Mouse (Mus musculus) midbrain, embryonic 15.5 days (tissue): Measurements from ENCODE around the gene Slc16a12. TPM values are rescaled to one million over a fixed set of nuclear protein-coding genes. Genes with fewer than 3 reads are reported as not detected.

Source experiments
- ATAC-seq: fragments of 200-750 bp; cut with Nextera tagmentation; replicated peaks from 2 replicates; pipeline ENCODE4 v1.8.0; 2017; ENCODE audit warnings: moderate TSS enrichment
- H3K27ac ChIP-seq: fragments of 300-500 bp; sonication (generic); 2 replicates; pipeline ENCODE4 v1.5.1; 2015; ENCODE audit warnings: mild to moderate bottlenecking, inconsistent platforms
- H3K27me3 ChIP-seq: fragments of 300-500 bp; sonication (generic); replicated peaks from 2 replicates; pipeline ENCODE4 v1.6.1; 2015; ENCODE audit warnings: inconsistent platforms
- H3K36me3 ChIP-seq: fragments of 300-500 bp; sonication (generic); replicated peaks from 2 replicates; pipeline ENCODE4 v1.6.1; 2015; ENCODE audit warnings: inconsistent platforms
- H3K4me1 ChIP-seq: fragments of 300-500 bp; sonication (generic); 2 replicates; pipeline ENCODE4 v1.6.1; 2015; ENCODE audit warnings: inconsistent platforms
- H3K4me2 ChIP-seq: fragments of 300-500 bp; sonication (generic); 2 replicates; pipeline ENCODE4 v1.6.1; 2015; ENCODE audit warnings: inconsistent platforms, mild to moderate bottlenecking, moderate library complexity
- H3K4me3 ChIP-seq: fragments of 300-500 bp; sonication (generic); 2 replicates; pipeline ENCODE4 v1.5.1; 2015; ENCODE audit warnings: mild to moderate bottlenecking, inconsistent platforms
- H3K9ac ChIP-seq: fragments of 300-500 bp; sonication (generic); 2 replicates; pipeline ENCODE4 v1.6.1; 2015; ENCODE audit warnings: mild to moderate bottlenecking, inconsistent platforms
- H3K9me3 ChIP-seq: fragments of 300-500 bp; sonication (generic); 2 replicates; pipeline ENCODE4 v1.6.1; 2016; ENCODE audit warnings: inconsistent platforms
- WGBS: fragments of 180-500 bp; shearing (Covaris S2); methylation state at CpG from one replicate; pipeline ENCODE4 v1.1.7; 2015; ENCODE audit warnings: mixed read lengths; 5-methylcytosine and 5-hydroxymethylcytosine counted together
- polyA plus RNA-seq: library from polyadenylated mRNA; unstranded; fragments of >200 nt; fragmentation: Nextera tagmentation; extraction: Ambion mirVana; gene quantifications from 2 replicates; pipeline ENCODE4 v1.2.1, GENCODE M21; 2015

The Slc16a12 gene
- 3.5 and 3.8 TPM in 2 replicates for polyA plus RNA-seq

- Histone ChIP-seq H3K4me3 (peak within 1 kb of the TSS; percentile 52), H3K9me3 (no peaks in the 10 kb centered on the region), H3K27me3 (peaks cover 12% of the 10 kb centered on the region; the same call in 1 of the 2 replicates), H3K4me2 (peak within 1 kb of the TSS; percentile 97), H3K4me1 (peaks cover 12% of the 10 kb centered on the region), H3K9ac (peak within 1 kb of the TSS; percentile 42), H3K36me3 (no peaks in the 10 kb centered on the region), H3K27ac (no peak within 1 kb of the TSS)
- 1% methylated on average over 60 of the region's 61 CpGs for WGBS
- peak; percentile 89 for ATAC-seq
Observed at GRCm38 (mm10) chr19:34746688-34747504, at the start of gene Slc16a12. Slc16a12 (minus strand) TSS chr19:34747289.

DNA sequence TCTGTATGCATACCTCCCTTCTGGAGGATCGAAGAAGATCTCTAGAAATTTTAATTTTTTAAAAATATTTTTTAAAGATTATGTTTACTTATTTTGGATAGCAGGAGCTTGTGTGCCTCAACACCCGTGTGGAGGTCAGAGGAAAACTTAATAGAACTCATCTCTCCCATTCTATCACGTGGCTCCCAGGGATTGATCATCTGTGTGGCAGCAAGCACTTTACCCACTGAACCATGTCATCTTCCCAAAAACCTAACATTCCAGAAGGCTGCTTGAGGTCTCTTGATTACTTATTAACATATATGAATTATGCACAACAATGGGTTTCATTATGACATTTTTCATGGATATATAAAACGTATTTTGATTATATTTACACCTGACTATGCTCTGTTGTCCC, 49.3 kb upstream of the Slc16a12 start:
- no peak for ATAC-seq
- H3K4me2 ChIP-seq, result no peak overlapping the region
- H3K4me3 ChIP-seq, result no peak overlapping the region
- no peaks in the 10 kb centered on the region for H3K9me3 ChIP-seq
- H3K9ac ChIP-seq, result no peak overlapping the region
- no peaks in the 10 kb centered on the region for H3K4me1 ChIP-seq
- no peaks in the 10 kb centered on the region for H3K27me3 ChIP-seq
- WGBS, result 79% methylated on average over 4 of the region's 4 CpGs
- H3K27ac ChIP-seq, result no peak overlapping the region
- H3K36me3 ChIP-seq, result no peaks in the 10 kb centered on the region

DNA sequence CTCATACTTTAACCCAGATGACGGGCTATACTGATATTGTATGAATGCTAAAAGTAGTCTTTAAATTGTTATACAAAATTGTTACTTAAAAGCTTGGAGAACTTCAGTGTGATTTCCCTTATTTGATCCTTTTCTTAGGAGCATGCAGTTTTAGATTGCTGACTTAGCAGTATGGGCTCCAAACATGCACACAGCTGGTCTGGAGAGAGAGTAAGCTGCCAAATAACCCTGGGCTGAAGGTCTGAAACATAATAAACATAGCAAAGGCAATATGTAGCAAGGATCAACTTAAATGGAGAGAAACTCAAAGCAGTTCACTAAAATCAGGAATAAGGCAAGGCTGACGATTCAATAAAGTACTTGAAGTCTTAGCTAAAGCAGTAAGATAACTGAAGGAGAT, 35.4 kb upstream of the Slc16a12 start:
- H3K27me3 ChIP-seq, result no peaks in the 10 kb centered on the region
- H3K4me2 ChIP-seq, result no peak overlapping the region
- no peaks in the 10 kb centered on the region for H3K9me3 ChIP-seq
- H3K27ac ChIP-seq, result no peak overlapping the region
- WGBS, result 91% methylated on average over 2 of the region's 2 CpGs
- no peak for ATAC-seq
- H3K9ac ChIP-seq, result no peak overlapping the region
- no peaks in the 10 kb centered on the region for H3K4me1 ChIP-seq
- no peak overlapping the region for H3K4me3 ChIP-seq
- H3K36me3 ChIP-seq, result no peaks in the 10 kb centered on the region

DNA sequence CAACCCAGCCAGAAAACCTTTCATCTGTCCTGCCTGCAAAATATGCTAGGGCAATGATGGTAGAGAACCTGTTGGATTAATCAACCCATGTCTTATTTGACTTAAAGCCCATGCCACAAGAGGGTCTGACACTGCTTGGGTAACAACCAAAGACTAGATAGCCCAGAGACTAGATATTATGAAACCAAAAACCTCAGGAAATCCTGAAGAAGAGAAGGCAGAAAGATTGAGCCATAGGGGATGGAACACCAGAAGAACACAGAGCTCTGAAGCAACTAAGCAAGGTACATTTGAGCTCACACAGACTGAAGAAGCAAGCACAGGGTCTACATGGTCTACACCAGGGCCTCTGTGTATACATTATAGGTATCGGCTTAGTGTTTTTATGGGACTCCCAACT, 31.9 kb upstream of the Slc16a12 start:
- H3K4me2 ChIP-seq, result no peak overlapping the region

DNA sequence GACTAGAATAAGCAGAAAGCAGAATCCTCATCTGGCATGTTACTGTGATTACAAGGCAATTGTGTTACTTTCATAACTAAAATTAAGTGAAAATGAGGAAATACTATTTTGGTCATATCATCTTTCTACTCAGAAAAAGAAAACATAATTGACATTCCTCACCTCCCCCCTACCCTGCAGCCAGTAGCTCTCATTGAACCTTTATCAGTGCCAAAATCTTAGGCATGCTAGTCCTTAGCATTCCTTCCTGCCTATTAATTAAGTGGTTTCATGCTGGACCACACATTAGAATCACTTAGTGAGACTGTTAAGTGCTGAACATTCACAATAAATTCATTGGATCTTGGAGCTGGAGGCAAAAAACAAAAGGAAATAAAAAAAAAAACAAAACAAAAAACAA, 31.0 kb upstream of the Slc16a12 start:
- Histone ChIP-seq H3K9me3 (no peaks in the 10 kb centered on the region), H3K9ac (no peak overlapping the region), H3K4me2 (no peak overlapping the region), H3K4me3 (no peak overlapping the region), H3K27me3 (no peaks in the 10 kb centered on the region), H3K36me3 (no peaks in the 10 kb centered on the region), H3K27ac (no peak overlapping the region), H3K4me1 (no peaks in the 10 kb centered on the region)
- ATAC-seq, result no peak

More for the DNA sequence above, 31.9 kb upstream of the Slc16a12 start:
- no peaks in the 10 kb centered on the region for H3K36me3 ChIP-seq
- no peaks in the 10 kb centered on the region for H3K27me3 ChIP-seq
- 97% methylated on average over 1 of the region's 1 CpGs for WGBS
- no peak overlapping the region for H3K9ac ChIP-seq
- H3K27ac ChIP-seq, result no peak overlapping the region
- H3K4me3 ChIP-seq, result no peak overlapping the region
- H3K9me3 ChIP-seq, result no peaks in the 10 kb centered on the region
- ATAC-seq, result no peak
- H3K4me1 ChIP-seq, result no peaks in the 10 kb centered on the region

DNA sequence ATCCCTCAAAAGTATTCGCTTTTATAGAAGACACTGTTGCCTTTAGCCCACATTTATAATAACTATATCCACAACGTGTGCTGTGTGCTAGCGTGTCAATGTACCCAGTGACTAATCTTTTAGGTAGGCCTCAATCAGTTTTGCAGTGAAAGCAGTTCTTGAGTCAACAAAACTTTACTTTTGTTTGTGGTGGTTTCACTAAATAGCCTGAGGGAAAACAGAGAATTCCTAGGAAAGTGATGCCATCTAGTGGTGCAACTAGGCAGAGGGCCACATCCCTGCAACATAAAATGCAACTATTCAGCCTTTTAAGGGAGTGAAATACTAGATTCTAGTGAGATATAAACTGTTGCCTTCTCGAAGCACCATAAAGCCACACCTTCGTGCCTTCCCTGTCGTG, 25.7 kb upstream of the Slc16a12 start:
- no peak overlapping the region for H3K4me2 ChIP-seq
- H3K4me3 ChIP-seq, result no peak overlapping the region
- no peaks in the 10 kb centered on the region for H3K9me3 ChIP-seq
- H3K9ac ChIP-seq, result no peak overlapping the region
- WGBS, result 29% methylated on average over 6 of the region's 6 CpGs
- H3K27me3 ChIP-seq, result no peaks in the 10 kb centered on the region
- H3K36me3 ChIP-seq, result no peaks in the 10 kb centered on the region
- H3K4me1 ChIP-seq, result no peaks in the 10 kb centered on the region
- H3K27ac ChIP-seq, result no peak overlapping the region
- no peak for ATAC-seq

DNA sequence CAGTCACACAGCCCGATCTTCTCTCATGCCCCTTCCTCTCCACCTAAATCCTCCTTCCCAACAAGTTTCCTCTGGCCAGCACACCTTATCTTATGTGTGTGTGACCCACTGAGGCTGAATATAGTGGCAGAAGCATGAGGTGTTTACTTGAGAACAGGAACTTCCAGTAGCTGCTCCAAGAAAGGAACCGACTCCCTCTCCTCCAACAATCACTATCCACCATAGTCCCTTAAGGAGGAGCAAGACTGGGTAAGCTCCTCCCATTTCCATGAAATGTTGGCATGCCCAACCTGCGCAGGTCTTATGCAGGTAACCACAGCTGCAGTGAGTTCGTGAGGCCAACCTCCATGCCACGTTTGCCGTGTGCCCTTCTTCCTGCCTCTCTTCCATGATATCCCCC, 23.7 kb upstream of the Slc16a12 start:
- WGBS, result 88% methylated on average over 6 of the region's 6 CpGs
- Histone ChIP-seq H3K36me3 (no peaks in the 10 kb centered on the region), H3K9me3 (no peaks in the 10 kb centered on the region), H3K9ac (no peak overlapping the region), H3K4me3 (no peak overlapping the region), H3K27ac (no peak overlapping the region), H3K4me2 (no peak overlapping the region), H3K4me1 (no peaks in the 10 kb centered on the region), H3K27me3 (no peaks in the 10 kb centered on the region)
- no peak for ATAC-seq

- Histone ChIP-seq H3K9ac (no peak overlapping the region), H3K9me3 (no peaks in the 10 kb centered on the region), H3K27me3 (no peaks in the 10 kb centered on the region), H3K4me3 (no peak overlapping the region), H3K27ac (no peak overlapping the region), H3K4me1 (no peaks in the 10 kb centered on the region), H3K4me2 (no peak overlapping the region), H3K36me3 (no peaks in the 10 kb centered on the region)
- ATAC-seq, result no peak
- WGBS, result 96% methylated on average over 1 of the region's 1 CpGs
Observed at GRCm38 (mm10) chr19:34758754-34759153, 11.7 kb upstream of the Slc16a12 start.

DNA sequence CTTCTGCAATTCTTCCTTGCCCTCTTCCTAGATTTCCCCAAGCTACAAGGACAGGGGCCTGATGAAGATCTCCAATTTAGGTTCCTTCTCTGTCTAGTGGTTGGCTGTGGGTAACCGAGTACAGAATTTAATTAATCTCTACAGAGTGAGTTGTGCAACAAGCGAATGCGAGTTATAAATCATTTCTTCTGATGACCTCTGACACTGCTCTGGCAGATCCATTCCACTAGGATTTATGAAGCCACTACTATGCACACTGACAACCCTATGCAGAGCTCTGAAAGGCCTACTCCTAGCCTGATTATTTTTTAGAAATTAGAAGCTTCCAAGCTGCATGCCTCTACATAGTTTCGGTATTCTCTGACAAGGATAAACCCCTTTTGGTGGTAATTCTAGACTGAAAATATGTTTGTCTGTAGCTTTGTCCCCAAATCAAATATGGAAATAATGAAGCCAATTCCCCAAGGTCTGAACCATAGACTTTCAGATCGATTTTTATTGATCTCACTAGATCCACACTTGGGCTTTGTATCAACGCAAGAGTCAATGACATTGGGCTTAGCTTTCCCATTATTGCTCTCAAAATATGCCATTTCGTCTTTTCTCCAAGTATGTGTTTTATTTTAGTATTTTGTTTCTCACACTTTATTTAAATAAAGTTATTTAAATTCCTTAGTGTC, 9.6 kb upstream of the Slc16a12 start:
- no peak for ATAC-seq
- Histone ChIP-seq H3K36me3 (no peaks in the 10 kb centered on the region), H3K4me1 (no peaks in the 10 kb centered on the region), H3K4me2 (no peak overlapping the region), H3K27ac (no peak overlapping the region), H3K4me3 (no peak overlapping the region), H3K27me3 (no peaks in the 10 kb centered on the region), H3K9me3 (no peaks in the 10 kb centered on the region), H3K9ac (no peak overlapping the region)
- 92% methylated on average over 7 of the region's 7 CpGs for WGBS

GRCm38 (mm10) chr19:34755680-34756079, 8.6 kb upstream of the Slc16a12 start:
- Histone ChIP-seq H3K27me3 (no peaks in the 10 kb centered on the region), H3K36me3 (no peaks in the 10 kb centered on the region), H3K9ac (no peak overlapping the region), H3K4me1 (no peaks in the 10 kb centered on the region), H3K4me2 (no peak overlapping the region), H3K9me3 (no peaks in the 10 kb centered on the region), H3K4me3 (no peak overlapping the region), H3K27ac (no peak overlapping the region)
- WGBS, result 97% methylated on average over 1 of the region's 1 CpGs
- ATAC-seq, result no peak

DNA sequence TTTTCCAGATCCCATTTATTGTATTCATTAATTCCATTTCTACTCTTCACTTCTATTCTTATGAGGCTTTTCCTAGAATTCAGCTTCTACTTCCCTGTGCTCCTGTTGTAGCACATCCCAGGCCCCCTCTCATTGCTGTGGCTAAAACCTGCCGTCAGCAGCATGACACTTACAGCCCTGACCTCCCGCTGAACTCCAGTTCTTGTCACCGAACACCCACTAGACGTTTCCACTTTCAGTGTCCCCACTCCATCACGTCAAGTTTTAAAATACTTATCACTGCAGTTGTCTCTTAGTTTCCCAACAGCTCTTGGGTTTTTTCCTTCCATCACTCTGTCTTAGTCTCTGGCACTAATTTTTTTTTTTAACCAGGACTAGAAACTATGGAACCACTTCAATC, 6.2 kb upstream of the Slc16a12 start:
- Histone ChIP-seq H3K27me3 (no peaks in the 10 kb centered on the region), H3K4me1 (no peaks in the 10 kb centered on the region), H3K27ac (no peak overlapping the region), H3K9me3 (no peaks in the 10 kb centered on the region), H3K4me3 (no peak overlapping the region), H3K36me3 (no peaks in the 10 kb centered on the region), H3K4me2 (no peak overlapping the region), H3K9ac (no peak overlapping the region)
- WGBS, result 80% methylated on average over 5 of the region's 5 CpGs
- no peak for ATAC-seq

GRCm38 (mm10) chr19:34752391-34753092, 5.5 kb upstream of the Slc16a12 start:
- no peak for ATAC-seq

More at GRCm38 (mm10) chr19:34752391-34753092, 5.5 kb upstream of the Slc16a12 start:
- Histone ChIP-seq H3K4me3 (no peak overlapping the region), H3K36me3 (no peaks in the 10 kb centered on the region), H3K9ac (no peak overlapping the region), H3K4me2 (no peak overlapping the region), H3K27ac (no peak overlapping the region), H3K27me3 (no peaks in the 10 kb centered on the region), H3K9me3 (no peaks in the 10 kb centered on the region), H3K4me1 (no peaks in the 10 kb centered on the region)
- 87% methylated on average over 3 of the region's 3 CpGs for WGBS
